Mouse (Mus musculus) ES-Bruce4 (cell line): ENCODE results near the gene Slc5a4a.

Source experiments
- CTCF ChIP-seq: IDR thresholded peaks from one replicate; pipeline ENCODE4 v1.8.1; 2011; ENCODE audit warnings: low read depth, low read length
- EP300 ChIP-seq: IDR thresholded peaks from 2 replicates; pipeline ENCODE4 v1.6.1; 2011; ENCODE audit warnings: low read depth, low read length; ENCODE audit not compliant: insufficient read depth
- POLR2A ChIP-seq: IDR thresholded peaks from one replicate; pipeline ENCODE4 v1.8.1; 2011; ENCODE audit warnings: low read length; ENCODE audit not compliant: insufficient read depth

DNA sequence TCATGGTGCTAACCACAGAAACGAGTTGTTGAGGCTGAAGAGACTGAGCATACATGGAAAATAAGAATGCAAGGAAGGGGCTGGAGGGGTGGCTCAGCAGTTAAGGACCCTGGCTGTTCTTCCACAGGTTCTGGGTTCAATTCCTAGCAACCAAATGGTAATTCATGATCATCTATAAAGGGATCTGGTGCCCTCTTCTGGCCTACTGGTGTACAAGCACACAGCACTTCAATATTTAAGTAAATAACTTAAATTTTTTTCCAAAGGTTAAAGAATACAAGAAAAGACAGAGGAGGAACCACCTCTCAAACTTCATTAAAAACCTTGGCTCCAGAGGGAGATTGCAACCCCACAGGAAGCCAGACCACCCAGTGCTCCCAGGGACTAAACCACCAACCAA is 82.4 kb downstream of the Slc5a4a start:
- TF ChIP-seq EP300 (no peak), CTCF (no peak), POLR2A (no peak)
